Mouse (Mus musculus) CH12.LX (cell line): ENCODE data around the gene Mlec. TPM values are rescaled to one million over a fixed set of nuclear protein-coding genes. Genes with fewer than 3 reads are reported as not detected.

Source experiments
- DNase-seq: peaks from one replicate; pipeline ENCODE4 v3.0.0-alpha.2; 2013; ENCODE audit errors: extremely low read depth
- H3K27ac ChIP-seq: 2 replicates; pipeline ENCODE4 v1.5.1; 2012; ENCODE audit warnings: low read depth, mild to moderate bottlenecking, control low read depth, moderate library complexity; ENCODE audit not compliant: insufficient read depth
- H3K27me3 ChIP-seq: replicated peaks from 2 replicates; pipeline ENCODE3; 2012; ENCODE audit warnings: inconsistent platforms
- H3K36me3 ChIP-seq, 2 experiments: replicated peaks in 1 of 2; 2 replicates each; pipeline versions ENCODE3 to v1.6.1; 2012; ENCODE audit warnings: inconsistent platforms in 1 of 2, low read length in 1 of 2, mild to moderate bottlenecking in 1 of 2, mixed read lengths in 1 of 2, moderate library complexity in 1 of 2; ENCODE audit not compliant: control insufficient read depth in 1 of 2, insufficient read depth in 1 of 2
- H3K4me1 ChIP-seq, 2 experiments: 2 replicates each; pipeline ENCODE4 v1.6.1; 2012; ENCODE audit warnings: inconsistent platforms in 1 of 2, moderate library complexity in 1 of 2; ENCODE audit not compliant: insufficient read depth in 2 of 2, control insufficient read depth in 1 of 2
- H3K4me2 ChIP-seq: 2 replicates; pipeline ENCODE4 v1.6.1; 2012; ENCODE audit warnings: low read depth, mild to moderate bottlenecking, control low read depth; ENCODE audit not compliant: poor library complexity, insufficient read depth, severe bottlenecking
- H3K4me3 ChIP-seq, 3 experiments: fragments of 150-350 bp in 1 of 3; sonication (generic) in 1 of 3; replicated peaks in 1 of 3; 2 replicates each; pipeline versions ENCODE3 to v1.5.1; 2011 to 2012; ENCODE audit warnings: low read depth in 2 of 3, low read length in 2 of 3, mild to moderate bottlenecking in 2 of 3, moderate library complexity in 2 of 3, control low read depth in 1 of 3, improper control_type of control experiment in 1 of 3, inconsistent platforms in 1 of 3, mixed read lengths in 1 of 3; ENCODE audit not compliant: poor library complexity in 1 of 3
- H3K79me2 ChIP-seq: replicated peaks from 2 replicates; pipeline ENCODE4 v1.6.1; 2012; ENCODE audit warnings: mild to moderate bottlenecking, moderate library complexity; ENCODE audit not compliant: control insufficient read depth, poor library complexity, insufficient read depth, severe bottlenecking; ENCODE audit errors: extremely low read depth
- H3K9ac ChIP-seq: 2 replicates; pipeline ENCODE4 v1.6.1; 2012; ENCODE audit warnings: low read depth, mild to moderate bottlenecking, control low read depth, moderate library complexity; ENCODE audit not compliant: insufficient read depth
- H3K9me3 ChIP-seq: replicated peaks from 2 replicates; pipeline ENCODE3; 2012; ENCODE audit warnings: low read length, inconsistent platforms, mixed read lengths
- BHLHE40 ChIP-seq: IDR thresholded peaks from 2 replicates; pipeline ENCODE4 v1.6.1; 2011; ENCODE audit warnings: mild to moderate bottlenecking, low read depth, low read length, improper control_type of control experiment
- CHD1 ChIP-seq: IDR thresholded peaks from 2 replicates; pipeline ENCODE4 v1.6.1; 2012; ENCODE audit warnings: low read depth, low read length, improper control_type of control experiment, inconsistent platforms
- CHD2 ChIP-seq: IDR thresholded peaks from 2 replicates; pipeline ENCODE4 v1.6.1; 2011; ENCODE audit warnings: low read length, improper control_type of control experiment
- CTCF ChIP-seq, 2 experiments: IDR thresholded peaks in 1 of 2; conservative IDR thresholded peaks in 1 of 2; 2 replicates each; pipeline ENCODE4 v1.5.1; 2011 to 2012; ENCODE audit warnings: low read depth in 2 of 2, low read length in 2 of 2, improper control_type of control experiment in 1 of 2, inconsistent platforms in 1 of 2, mild to moderate bottlenecking in 1 of 2, moderate library complexity in 1 of 2
- E2F4 ChIP-seq: IDR thresholded peaks from 2 replicates; pipeline ENCODE4 v1.6.1; 2011; ENCODE audit warnings: low read depth, low read length, improper control_type of control experiment; ENCODE audit not compliant: insufficient replicate concordance
- ELF1 ChIP-seq: IDR thresholded peaks from 2 replicates; pipeline ENCODE4 v1.6.1; 2014; ENCODE audit warnings: low read depth, mild to moderate bottlenecking, inconsistent platforms, low read length, improper control_type of control experiment
- EP300 ChIP-seq: IDR thresholded peaks from 2 replicates; pipeline ENCODE4 v1.6.1; 2011; ENCODE audit warnings: low read length, improper control_type of control experiment
- ETS1 ChIP-seq: conservative IDR thresholded peaks from 2 replicates; pipeline ENCODE4 v1.6.1; 2012; ENCODE audit warnings: low read depth, mild to moderate bottlenecking, inconsistent platforms, low read length, improper control_type of control experiment, moderate library complexity
- GABPA ChIP-seq: IDR thresholded peaks from 2 replicates; pipeline ENCODE4 v1.6.1; 2012; ENCODE audit warnings: low read depth, low read length, improper control_type of control experiment, inconsistent platforms; ENCODE audit not compliant: insufficient replicate concordance
- HCFC1 ChIP-seq: IDR thresholded peaks from 2 replicates; pipeline ENCODE4 v1.6.1; 2012; ENCODE audit warnings: low read depth, mild to moderate bottlenecking, inconsistent platforms, low read length, improper control_type of control experiment
- IRF4 ChIP-seq: IDR thresholded peaks from 2 replicates; pipeline ENCODE4 v1.6.1; 2014; ENCODE audit warnings: low read depth, mild to moderate bottlenecking, inconsistent platforms, low read length, improper control_type of control experiment
- JUN ChIP-seq: IDR thresholded peaks from 2 replicates; pipeline ENCODE4 v1.6.1; 2011; ENCODE audit warnings: low read depth, mild to moderate bottlenecking, low read length, improper control_type of control experiment, moderate library complexity; ENCODE audit not compliant: insufficient read depth
- JUND ChIP-seq: conservative IDR thresholded peaks from 2 replicates; pipeline ENCODE4 v1.6.1; 2011; ENCODE audit warnings: low read depth, low read length, improper control_type of control experiment
- KAT2A ChIP-seq: IDR thresholded peaks from 2 replicates; pipeline ENCODE4 v1.6.1; 2012; ENCODE audit warnings: low read length, improper control_type of control experiment, inconsistent platforms; ENCODE audit not compliant: insufficient replicate concordance
- MAFK ChIP-seq: IDR thresholded peaks from 2 replicates; pipeline ENCODE4 v1.6.1; 2011; ENCODE audit warnings: low read length, improper control_type of control experiment; ENCODE audit not compliant: insufficient replicate concordance
- MAX ChIP-seq: IDR thresholded peaks from 2 replicates; pipeline ENCODE4 v1.6.1; 2011; ENCODE audit warnings: low read length, improper control_type of control experiment
- MAZ ChIP-seq: IDR thresholded peaks from 2 replicates; pipeline ENCODE4 v1.6.1; 2012; ENCODE audit warnings: low read depth, mild to moderate bottlenecking, inconsistent platforms, low read length, improper control_type of control experiment, moderate library complexity
- MEF2A ChIP-seq: IDR thresholded peaks from 2 replicates; pipeline ENCODE4 v1.6.1; 2014; ENCODE audit warnings: low read depth, mild to moderate bottlenecking, inconsistent platforms, low read length, improper control_type of control experiment, borderline replicate concordance
- MXI1 ChIP-seq: IDR thresholded peaks from 2 replicates; pipeline ENCODE4 v1.6.1; 2011; ENCODE audit warnings: mild to moderate bottlenecking, low read depth, low read length, improper control_type of control experiment
- MYC ChIP-seq: IDR thresholded peaks from 2 replicates; pipeline ENCODE4 v1.6.1; 2011; ENCODE audit warnings: low read depth, mild to moderate bottlenecking, improper control_type of control experiment, low read length
- NELFE ChIP-seq: IDR thresholded peaks from 2 replicates; pipeline ENCODE4 v1.6.1; 2011; ENCODE audit warnings: low read depth, low read length, improper control_type of control experiment
- NRF1 ChIP-seq: IDR thresholded peaks from 2 replicates; pipeline ENCODE4 v1.6.1; 2014; ENCODE audit warnings: low read depth, mild to moderate bottlenecking, inconsistent platforms, low read length, improper control_type of control experiment, moderate library complexity
- PAX5 ChIP-seq: IDR thresholded peaks from 2 replicates; pipeline ENCODE4 v1.6.1; 2012; ENCODE audit warnings: low read length, inconsistent platforms, mixed read lengths
- POLR2A ChIP-seq: IDR thresholded peaks from 2 replicates; pipeline ENCODE4 v1.6.1; 2011; ENCODE audit warnings: low read depth, mild to moderate bottlenecking, improper control_type of control experiment, low read length
- POLR2AphosphoS2 ChIP-seq: IDR thresholded peaks from 2 replicates; pipeline ENCODE4 v1.6.1; 2011; ENCODE audit warnings: low read depth, low read length, improper control_type of control experiment
- RAD21 ChIP-seq: IDR thresholded peaks from 2 replicates; pipeline ENCODE4 v1.6.1; 2011; ENCODE audit warnings: low read depth, mild to moderate bottlenecking, low read length, improper control_type of control experiment, moderate library complexity
- RCOR1 ChIP-seq: conservative IDR thresholded peaks from 2 replicates; pipeline ENCODE4 v1.6.1; 2012; ENCODE audit warnings: low read depth, mild to moderate bottlenecking, inconsistent platforms, low read length, improper control_type of control experiment
- SIN3A ChIP-seq: IDR thresholded peaks from 2 replicates; pipeline ENCODE4 v1.6.1; 2012; ENCODE audit warnings: low read length, improper control_type of control experiment, inconsistent platforms
- SMC3 ChIP-seq: IDR thresholded peaks from 2 replicates; pipeline ENCODE4 v1.6.1; 2011; ENCODE audit warnings: low read depth, low read length, improper control_type of control experiment
- TBP ChIP-seq: conservative IDR thresholded peaks from 2 replicates; pipeline ENCODE4 v1.6.1; 2011; ENCODE audit warnings: low read depth, low read length, improper control_type of control experiment
- TCF12 ChIP-seq: IDR thresholded peaks from 2 replicates; pipeline ENCODE4 v1.6.1; 2014; ENCODE audit warnings: low read depth, mild to moderate bottlenecking, inconsistent platforms, low read length, improper control_type of control experiment
- UBTF ChIP-seq: IDR thresholded peaks from 2 replicates; pipeline ENCODE4 v1.6.1; 2012; ENCODE audit warnings: low read depth, mild to moderate bottlenecking, inconsistent platforms, low read length, improper control_type of control experiment, moderate library complexity
- USF1 ChIP-seq: IDR thresholded peaks from 2 replicates; pipeline ENCODE4 v1.6.1; 2014; ENCODE audit warnings: low read depth, mild to moderate bottlenecking, inconsistent platforms, low read length, improper control_type of control experiment
- USF2 ChIP-seq: conservative IDR thresholded peaks from 2 replicates; pipeline ENCODE4 v1.6.1; 2011; ENCODE audit warnings: low read depth, low read length, improper control_type of control experiment
- ZC3H11A ChIP-seq: IDR thresholded peaks from 2 replicates; pipeline ENCODE4 v1.6.1; 2012; ENCODE audit warnings: low read depth, mild to moderate bottlenecking, inconsistent platforms, low read length, improper control_type of control experiment
- ZKSCAN1 ChIP-seq: IDR thresholded peaks from 2 replicates; pipeline ENCODE4 v1.6.1; 2012; ENCODE audit warnings: low read depth, inconsistent platforms, low read length, improper control_type of control experiment, borderline replicate concordance
- ZMIZ1 ChIP-seq: IDR thresholded peaks from 2 replicates; pipeline ENCODE4 v1.6.1; 2012; ENCODE audit warnings: low read depth, mild to moderate bottlenecking, inconsistent platforms, low read length, improper control_type of control experiment
- ZNF384 ChIP-seq: IDR thresholded peaks from 2 replicates; pipeline ENCODE4 v1.6.1; 2012; ENCODE audit warnings: low read depth, low read length, improper control_type of control experiment, inconsistent platforms
- dilution Hi-C: fragments of 300-500 bp; cut with MboI; formaldehyde crosslinking; loops from 2 replicates; pipeline ENCODE4 v1.14.3; 2020; ENCODE audit warnings: low sequenced_read_pairs; ENCODE audit not compliant: extremely low pct_unique_long_range_greater_than_20kb, extremely low pct_ligation_motif_present
- in situ Hi-C: fragments of 300-500 bp; cut with MboI; formaldehyde crosslinking; loops from 3 replicates; pipeline ENCODE4 v1.14.3; 2019; ENCODE audit warnings: low sequenced_read_pairs, low pct_ligation_motif_present, low pct_unique_long_range_greater_than_20kb, mixed read lengths
- polyA plus RNA-seq: library from polyadenylated mRNA; unstranded; fragments of >175 nt; gene quantifications from 2 replicates; pipeline ENCODE4 v1.2.1, GENCODE M21; 2012; ENCODE audit warnings: low read depth; ENCODE audit not compliant: insufficient read length
- total RNA-seq, 2 experiments: library from RNA; depleted of rRNA; stranded (reverse); fragments of 300-350 nt in 1 of 2; fragments of >200 nt in 1 of 2; gene quantifications; 2 replicates each; pipeline ENCODE4 v1.2.3; 2012 to 2014

The Mlec gene
- total and polyA plus RNA-seq, 3 experiments: 101 to 143 (median 128) TPM

GRCm38 (mm10) chr5:115132465-115132864 is 25.5 kb downstream of the Mlec start:
- peak overlapping the region; percentile 79 for H3K27ac ChIP-seq
- H3K79me2 ChIP-seq: peaks cover 19% of the 10 kb centered on the region; the same call in 1 of the 2 replicates
- H3K4me2 ChIP-seq: peak overlapping the region; percentile 86
- in situ Hi-C loops: no loop called here
- peaks cover 3% of the 10 kb centered on the region for H3K9me3 ChIP-seq
- H3K27me3 ChIP-seq: peaks cover 8% of the 10 kb centered on the region
- peaks cover 5 to 33% of the 10 kb centered on the region in 2 experiments for H3K4me1 ChIP-seq
- H3K36me3 ChIP-seq: peaks cover 20 to 35% of the 10 kb centered on the region in 2 experiments
- peak; percentile 65 for TF ChIP-seq SIN3A
- TF ChIP-seq POLR2AphosphoS2: no peak
- no peak for TF ChIP-seq SMC3
- TF ChIP-seq UBTF: 0 out of 2 replicates have a peak, but pooled peaks have one; percentile 3
- no peak for TF ChIP-seq ZC3H11A
- TF ChIP-seq TBP: no peak
- TF ChIP-seq POLR2A: peak; percentile 33; the same call in 1 of the 2 replicates
- TF ChIP-seq PAX5: no peak
- no peak for TF ChIP-seq RAD21
- TF ChIP-seq JUND: no peak
- TF ChIP-seq USF2: no peak
- TF ChIP-seq ELF1: peak; percentile 53
- TF ChIP-seq CTCF (conservative IDR thresholded peaks at IDR 0.05 in 1 of 2, IDR thresholded peaks at IDR 0.05 in 1 of 2; ENCODE audit: low read depth in 2 of 2, low read length in 2 of 2): no peak
- TF ChIP-seq KAT2A: no peak
- no peak for TF ChIP-seq HCFC1
- no peak for TF ChIP-seq ZMIZ1
- no peak for TF ChIP-seq ZNF384
- peak; percentile 57 for TF ChIP-seq MAX
- TF ChIP-seq MAZ: no peak
- TF ChIP-seq NELFE: no peak
- no peak for TF ChIP-seq RCOR1
- no peak for TF ChIP-seq ZKSCAN1
- TF ChIP-seq EP300: peak; percentile 45; the same call in 1 of the 2 replicates
- no peak for TF ChIP-seq MXI1
- no peak for TF ChIP-seq E2F4
- TF ChIP-seq GABPA: no peak
- no peak for TF ChIP-seq TCF12
- no peak for TF ChIP-seq ETS1
- no peak for TF ChIP-seq CHD2
- TF ChIP-seq BHLHE40: peak; percentile 50
- no peak; the same call in 1 of the 2 replicates for TF ChIP-seq MEF2A
- TF ChIP-seq IRF4: no peak; the same call in 1 of the 2 replicates
- TF ChIP-seq CHD1: no peak
- TF ChIP-seq MAFK: no peak
- TF ChIP-seq NRF1: no peak
- peak; percentile 56; the same call in 1 of the 2 replicates for TF ChIP-seq MYC
- no peak for TF ChIP-seq USF1
- TF ChIP-seq JUN: no peak
- TF ChIP-seq, all 38 proteins: peak for 8
- Histone ChIP-seq H3K4me3 (peak overlapping the region in 1 of 3 experiments; percentile 34), H3K9ac (no peak overlapping the region)
- no peak for DNase-seq
- dilution Hi-C loops: no loop called here
